Mouse (Mus musculus): ENCODE measurements around the gene Rapgef1.

Rapgef1 gene

DNA sequence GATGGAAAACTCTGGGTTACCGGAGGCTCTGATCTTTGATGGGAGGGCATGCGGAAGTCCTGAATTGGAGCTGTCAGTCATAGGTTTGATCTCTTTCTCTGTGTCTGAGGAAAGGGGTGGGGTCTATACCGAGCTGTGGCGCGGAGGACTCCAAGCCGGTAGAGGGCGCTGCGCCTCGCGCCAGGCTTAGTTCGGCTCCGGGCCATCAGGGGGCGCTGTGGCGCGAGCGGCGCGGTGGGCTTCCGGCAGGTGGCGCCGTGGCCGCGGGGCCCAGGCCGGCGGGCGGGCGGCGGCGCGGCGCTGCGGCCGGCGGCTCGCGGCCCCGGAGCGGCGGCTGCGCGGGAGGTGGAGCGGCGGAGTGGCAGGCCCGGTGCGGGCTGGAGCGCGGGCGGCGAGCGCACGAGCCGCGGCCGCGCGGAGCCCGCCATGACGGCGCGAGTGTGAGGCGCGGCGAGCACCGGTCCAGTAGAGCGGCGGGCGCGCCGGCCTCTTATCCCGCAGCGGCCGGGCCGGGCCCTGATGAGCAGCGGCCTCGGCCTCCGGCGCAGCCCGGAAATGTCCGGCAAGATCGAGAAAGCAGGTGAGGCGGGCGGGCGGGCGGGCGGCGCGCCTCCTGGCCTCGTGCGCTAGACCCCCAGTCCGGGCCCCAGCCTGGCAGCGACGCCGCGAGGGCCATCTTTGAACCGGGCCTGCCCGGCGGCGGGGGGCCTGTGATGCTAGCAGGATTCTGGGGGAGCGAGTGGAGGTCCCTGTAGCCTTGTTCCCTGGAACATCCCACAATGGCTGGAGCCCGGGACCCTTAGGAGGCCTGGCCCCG is at the start of gene Rapgef1:
Gene Rapgef1 (plus strand): TSS at position 237 of the 817 bp plus-strand sequence.
- DNase-seq (ENCODE audit: low spot score), result peak; percentile 94

DNA sequence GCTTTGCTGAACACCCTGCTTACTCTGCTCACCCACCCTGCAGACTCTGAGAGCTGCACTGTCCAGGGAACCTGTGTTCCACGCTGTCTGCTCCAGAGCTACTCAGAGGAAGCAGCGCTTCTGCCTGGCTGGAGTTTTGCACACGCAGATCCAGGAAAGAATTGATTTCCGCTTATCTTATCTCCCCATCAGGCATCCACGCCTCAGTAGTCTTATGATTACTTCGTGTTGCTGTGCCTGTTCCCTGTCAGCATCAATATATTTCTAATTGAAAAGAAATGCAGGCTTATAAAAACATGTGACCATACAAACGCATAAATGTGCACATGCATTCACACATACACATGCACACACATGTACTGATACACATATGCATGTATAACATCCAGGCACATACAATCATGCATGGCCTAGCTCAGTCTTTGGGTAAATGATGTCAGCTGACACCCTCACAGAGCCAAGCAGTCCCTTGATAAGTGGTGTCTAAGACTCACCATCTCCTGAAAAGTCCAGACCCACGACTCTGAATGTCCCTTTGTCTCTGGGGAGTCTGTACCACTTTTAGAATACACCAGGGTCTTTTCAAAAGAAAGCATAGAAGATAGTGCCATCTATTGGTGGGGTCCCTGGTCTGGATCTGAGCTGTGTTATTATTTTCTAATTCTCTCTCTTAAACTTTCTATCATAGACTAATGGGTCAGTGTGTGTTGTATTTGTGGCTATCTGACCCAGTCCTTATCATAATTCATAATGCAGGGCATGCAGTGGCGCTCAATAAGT is 47.4 kb upstream of the Rapgef1 start:
- no peak for DNase-seq (ENCODE audit: low spot score)

DNA sequence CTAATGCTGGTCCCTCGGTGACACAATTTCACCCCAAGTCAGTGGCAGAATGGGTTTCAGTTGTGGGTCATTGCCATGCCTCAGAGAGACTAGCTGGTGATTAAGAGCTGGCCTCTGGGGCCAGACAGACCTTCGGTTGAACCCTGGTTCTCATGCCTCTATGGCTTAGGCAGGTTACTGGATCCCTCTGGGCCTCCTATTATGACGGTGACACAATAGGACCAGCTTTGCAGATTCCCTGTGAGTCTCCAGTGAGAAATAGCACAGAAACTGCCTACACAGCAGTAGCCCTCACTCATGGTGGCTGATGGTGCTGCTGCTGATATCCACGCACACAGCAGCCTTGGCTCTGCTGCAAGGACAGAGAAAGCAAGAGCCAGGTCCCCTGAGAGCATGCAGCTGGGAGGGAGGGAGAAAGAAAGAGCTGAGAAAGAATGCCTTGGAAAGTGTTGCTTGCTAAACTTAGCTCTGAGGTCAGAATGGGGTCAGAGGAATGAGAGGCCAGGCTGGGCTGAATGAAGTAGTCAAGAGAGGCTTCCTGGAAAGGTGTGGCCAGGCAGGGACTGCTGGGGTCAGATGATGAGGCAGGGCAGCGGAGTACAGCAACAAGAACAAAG is 46.6 kb upstream of the Rapgef1 start:
- DNase-seq (ENCODE audit: low spot score), result no peak

DNA sequence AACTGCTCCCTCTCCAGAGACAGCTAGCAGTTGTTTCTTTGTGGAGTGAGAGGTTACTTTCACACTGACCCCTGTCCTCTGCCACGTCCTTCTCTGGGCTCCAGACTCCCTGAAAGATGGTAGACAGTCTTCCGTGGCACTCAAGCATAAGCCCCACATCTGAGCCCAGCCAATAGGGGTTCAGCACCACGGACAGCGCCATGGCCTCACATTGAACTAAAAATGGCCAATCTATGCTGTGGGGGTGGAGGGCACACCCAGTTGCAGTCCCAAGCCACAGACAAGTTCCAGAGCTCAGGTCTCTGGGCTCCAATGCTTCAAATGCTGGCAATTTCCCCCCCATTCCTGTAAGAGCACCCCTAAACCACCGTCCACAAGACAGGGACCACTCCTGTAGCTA is 45.9 kb upstream of the Rapgef1 start:
- peak; percentile 54 for DNase-seq (ENCODE audit: low spot score)

- no peak for DNase-seq (ENCODE audit: low spot score)
Observed at GRCm38 (mm10) chr2:29574187-29574586, 45.3 kb upstream of the Rapgef1 start.

DNA sequence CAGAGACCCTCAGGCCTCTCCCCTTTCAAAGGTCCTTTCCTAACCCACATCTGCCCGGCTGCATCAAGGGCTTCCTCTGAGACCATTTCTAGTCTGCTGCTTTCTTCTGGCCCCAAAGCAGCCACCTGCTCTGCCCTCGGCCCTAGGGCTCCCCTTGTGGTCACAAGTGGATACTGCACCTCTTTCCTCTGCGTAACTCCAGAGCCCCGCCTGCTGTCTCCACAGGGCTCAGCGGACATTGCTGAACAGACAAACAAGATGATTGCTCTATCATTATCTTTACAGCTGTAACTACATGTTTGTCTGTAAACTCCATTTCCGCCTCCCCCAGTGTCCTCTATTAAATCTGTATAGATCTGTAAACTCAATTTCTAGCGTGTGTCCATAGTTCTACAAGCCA is 37.1 kb upstream of the Rapgef1 start:
- peak; percentile 73 for DNase-seq (ENCODE audit: low spot score)

DNA sequence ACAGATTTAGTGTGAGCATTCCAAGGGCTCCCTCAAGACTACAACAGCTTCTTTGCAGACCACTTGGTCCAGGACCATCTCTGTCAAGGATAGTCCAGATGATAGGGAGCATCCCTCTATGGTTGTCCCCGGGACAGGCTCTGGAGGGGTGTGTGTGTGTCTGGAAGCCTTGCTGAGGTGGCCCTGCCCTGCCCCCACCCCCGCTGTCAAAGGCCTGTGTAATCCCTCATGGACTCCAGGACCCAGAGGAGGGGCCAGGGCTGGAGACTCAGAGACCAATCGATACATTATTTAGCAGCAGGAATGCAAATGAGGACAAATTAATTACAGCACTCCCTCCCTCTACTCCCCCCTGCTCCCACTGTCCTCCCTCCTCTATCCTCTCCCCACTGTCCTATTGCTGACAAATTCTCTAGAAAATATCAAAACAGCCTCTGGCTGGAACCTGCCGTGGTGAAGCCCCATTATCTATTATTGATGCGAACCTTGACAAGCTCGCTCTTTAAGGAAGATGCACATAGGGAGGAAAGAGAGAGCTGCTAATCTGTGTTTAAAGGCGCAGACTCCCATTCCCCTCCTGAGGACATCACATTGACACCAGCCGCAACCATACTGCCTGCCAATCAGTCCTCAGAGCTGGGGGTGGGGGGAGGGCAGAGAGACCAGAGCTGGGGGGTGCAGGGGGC is 33.4 kb upstream of the Rapgef1 start:
- no peak for DNase-seq (ENCODE audit: low spot score)

DNA sequence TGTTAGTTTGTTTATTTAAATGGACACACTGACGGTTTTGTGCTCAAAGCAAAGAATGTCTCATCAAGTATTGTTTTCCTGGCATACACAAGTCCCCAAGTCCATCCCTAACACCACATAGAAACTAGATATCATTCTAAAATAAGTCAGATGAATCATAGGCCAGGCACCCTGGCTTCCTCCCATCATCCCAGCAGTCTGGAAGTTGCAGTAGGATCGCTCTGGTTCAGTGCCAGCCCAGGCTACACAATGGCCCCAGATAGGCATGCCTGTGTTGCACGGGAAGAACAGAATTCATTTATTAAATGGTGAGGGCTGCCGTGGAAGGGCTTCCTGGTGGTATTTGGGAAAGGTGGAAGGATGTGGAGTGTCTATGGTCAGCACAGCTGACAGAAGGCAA is 31.5 kb upstream of the Rapgef1 start:
- no peak for DNase-seq (ENCODE audit: low spot score)

GRCm38 (mm10) chr2:29589266-29589665 is 30.3 kb upstream of the Rapgef1 start:
- no peak for DNase-seq (ENCODE audit: low spot score)

DNA sequence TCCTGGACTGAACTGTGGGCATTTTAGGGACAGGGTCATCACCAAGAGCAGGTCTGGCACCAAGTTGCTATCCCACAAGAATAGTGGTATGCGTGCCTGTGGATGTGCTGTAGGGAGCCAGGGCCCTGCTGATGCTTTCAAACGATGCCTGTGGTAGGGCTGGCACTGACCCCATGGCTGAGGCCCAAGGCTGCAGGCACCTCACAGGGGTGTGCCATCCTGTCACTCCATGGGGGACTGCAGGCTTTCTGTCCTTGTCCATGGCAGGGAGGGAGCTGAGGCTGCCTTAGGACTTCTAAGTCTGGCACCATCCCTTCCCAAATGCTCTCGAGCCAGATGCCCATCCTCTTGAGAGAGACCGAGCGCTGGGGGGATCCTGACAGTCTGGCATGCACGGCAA is 27.9 kb upstream of the Rapgef1 start:
- DNase-seq (ENCODE audit: low spot score), result no peak

DNA sequence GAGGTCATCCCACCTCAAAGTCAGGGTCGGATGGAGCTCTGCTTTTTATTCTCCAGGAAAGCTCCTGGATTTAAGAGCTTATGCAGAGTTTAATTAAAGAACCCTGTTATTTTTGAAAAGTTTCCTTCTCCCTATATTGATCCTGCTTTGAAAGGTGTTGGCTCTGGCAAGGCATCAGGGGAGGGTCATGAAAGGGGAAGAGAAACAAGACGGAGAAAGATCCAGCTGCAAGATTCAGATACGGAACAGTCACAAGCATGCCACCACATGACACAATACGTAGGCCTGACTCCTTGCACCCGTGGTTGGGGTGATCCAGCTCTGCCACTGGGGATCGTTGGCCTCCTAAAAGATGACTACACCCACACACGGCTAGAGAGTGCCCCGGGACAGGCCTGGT is 27.0 kb upstream of the Rapgef1 start:
- no peak for DNase-seq (ENCODE audit: low spot score)

DNA sequence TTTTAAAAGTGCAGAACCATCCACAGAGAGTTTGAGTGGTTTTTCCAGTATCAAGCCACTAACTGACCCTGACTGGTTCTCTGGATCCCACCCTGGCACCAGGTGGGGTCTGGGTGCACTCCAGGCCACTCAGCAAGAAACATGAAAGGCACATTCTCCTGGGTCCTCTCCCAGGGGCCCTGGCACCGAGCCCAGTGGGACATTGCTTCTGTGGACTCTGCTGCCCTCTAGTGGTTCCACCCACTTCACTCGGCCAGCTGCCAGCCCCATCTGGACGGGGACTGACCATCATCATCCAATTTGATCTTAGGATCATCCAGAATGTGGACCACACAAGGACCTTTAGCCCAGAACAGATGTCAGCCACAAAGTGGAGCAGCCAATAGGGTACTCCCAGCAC is 15.6 kb upstream of the Rapgef1 start:
- DNase-seq (ENCODE audit: low spot score), result peak; percentile 88

GRCm38 (mm10) chr2:29605591-29605990 is 13.9 kb upstream of the Rapgef1 start:
- no peak for DNase-seq (ENCODE audit: low spot score)

GRCm38 (mm10) chr2:29606460-29606859 is 13.1 kb upstream of the Rapgef1 start:
- DNase-seq (ENCODE audit: low spot score), result no peak

DNA sequence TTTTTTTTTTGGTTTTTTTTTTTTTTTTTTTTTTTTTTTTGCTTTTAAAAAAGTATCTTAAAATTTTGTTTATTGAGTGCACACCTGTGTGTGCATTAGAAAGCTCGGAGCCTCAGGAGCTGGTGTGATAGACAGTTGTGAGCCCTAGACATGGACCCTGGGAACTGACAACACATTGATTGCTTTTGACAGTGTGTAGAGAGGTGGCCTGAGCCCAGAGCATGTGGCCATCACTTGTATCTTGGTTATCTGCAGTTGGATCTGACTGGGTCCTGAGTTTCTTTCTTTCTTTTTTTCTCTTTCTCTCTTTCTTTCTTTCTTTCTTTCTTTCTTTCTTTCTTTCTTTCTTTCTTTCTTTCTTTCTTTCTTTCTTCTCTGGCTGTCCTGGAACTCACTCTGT is 2.2 kb upstream of the Rapgef1 start:
- no peak for DNase-seq (ENCODE audit: low spot score)

GRCm38 (mm10) chr2:29618926-29619483 is 515 bp upstream of the Rapgef1 start:
- DNase-seq (ENCODE audit: low spot score), result no peak

- DNase-seq (ENCODE audit: low spot score), result no peak
Observed at GRCm38 (mm10) chr2:29620301-29620827, 844 bp downstream of the Rapgef1 start.

GRCm38 (mm10) chr2:29621163-29621562 is 1.6 kb downstream of the Rapgef1 start:
- DNase-seq (ENCODE audit: low spot score), result no peak

GRCm38 (mm10) chr2:29621636-29622035 is 2.1 kb downstream of the Rapgef1 start:
- DNase-seq (ENCODE audit: low spot score), result no peak

GRCm38 (mm10) chr2:29622126-29623005 is 2.8 kb downstream of the Rapgef1 start:
- no peak for DNase-seq (ENCODE audit: low spot score)

All from ovary, postnatal 14 days (tissue).